Mouse (Mus musculus) c-Kit-positive CD71-negative TER-119-negative erythroid progenitor cells, embryonic 14.5 days (primary cell): ENCODE measurements around the gene Scrn3.

Experiments used
- DNase-seq: peaks from one replicate; pipeline ENCODE4 v3.0.0-alpha.2; 2013; ENCODE audit warnings: low read depth

The Scrn3 gene

GRCm38 (mm10) chr2:73312152-73313116, at the start of gene Scrn3, which contains the start of gene Cir1:
Scrn3 (plus strand) TSS chr2:73312601.
Cir1 (minus strand) TSS chr2:73312701.
- peak; percentile 95 for DNase-seq

GRCm38 (mm10) chr2:73263172-73263765, 49.1 kb upstream of the Scrn3 start:
- DNase-seq, result no peak

- DNase-seq, result no peak
Measured at GRCm38 (mm10) chr2:73263794-73264610, 48.4 kb upstream of the Scrn3 start.

GRCm38 (mm10) chr2:73264611-73265195, 47.7 kb upstream of the Scrn3 start:
- no peak for DNase-seq

GRCm38 (mm10) chr2:73266011-73266410, 46.4 kb upstream of the Scrn3 start:
- DNase-seq, result no peak

GRCm38 (mm10) chr2:73266623-73267022, 45.8 kb upstream of the Scrn3 start:
- no peak for DNase-seq

GRCm38 (mm10) chr2:73267231-73267630, 45.2 kb upstream of the Scrn3 start:
- DNase-seq, result no peak

GRCm38 (mm10) chr2:73267818-73268217, 44.6 kb upstream of the Scrn3 start:
- DNase-seq, result no peak

GRCm38 (mm10) chr2:73268281-73268680, 44.1 kb upstream of the Scrn3 start:
- no peak for DNase-seq

GRCm38 (mm10) chr2:73268836-73269395, 43.5 kb upstream of the Scrn3 start:
- DNase-seq, result no peak

- no peak for DNase-seq
Measured at GRCm38 (mm10) chr2:73269666-73270065, 42.7 kb upstream of the Scrn3 start.

GRCm38 (mm10) chr2:73270071-73270592, 42.3 kb upstream of the Scrn3 start:
- no peak for DNase-seq

- DNase-seq, result no peak
Measured at GRCm38 (mm10) chr2:73270593-73271458, 41.6 kb upstream of the Scrn3 start.

GRCm38 (mm10) chr2:73271459-73272161, 40.8 kb upstream of the Scrn3 start, which contains the start of gene Sp9:
Sp9 (plus strand) TSS chr2:73271925.
- no peak for DNase-seq

- no peak for DNase-seq
Measured at GRCm38 (mm10) chr2:73272351-73273248, 39.8 kb upstream of the Scrn3 start.

GRCm38 (mm10) chr2:73273249-73274118, 38.9 kb upstream of the Scrn3 start:
- no peak for DNase-seq

GRCm38 (mm10) chr2:73274119-73274920, 38.1 kb upstream of the Scrn3 start:
- DNase-seq, result no peak
